16 mouse cellular contexts compared by ENCODE assay signal in the genomic region with DNA sequence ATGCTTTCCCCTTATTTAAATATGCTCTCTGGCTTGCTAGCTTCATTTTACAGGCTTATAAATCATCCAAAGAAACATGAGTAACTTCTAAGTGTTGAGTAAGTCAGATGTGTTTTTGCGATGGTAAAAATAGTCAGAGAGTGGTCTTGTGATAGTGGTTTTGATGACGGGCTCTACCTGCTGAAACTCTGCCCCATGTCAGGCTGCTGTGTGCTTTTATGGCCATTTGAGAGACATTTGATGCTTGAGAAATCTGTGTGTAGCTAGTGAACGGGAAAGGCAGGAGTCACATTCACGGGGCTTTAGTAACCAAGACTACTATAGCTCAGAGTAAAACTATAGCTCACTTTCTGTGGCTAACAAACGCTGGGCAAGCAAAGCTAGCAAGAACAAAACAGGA.
"Had no signal": no experiment of that assay in that cellular context is flagged by ENCODE, and none has a peak within 500 bp of the region (broad histone marks: within the 10 kb centered on the region; RNA-seq: fewer than 3 reads in every experiment).

No protein-coding gene starts in this region.

- H3K4me2 ChIP-seq: intestine, embryonic 15.5 days; limb, embryonic 12.5 days; liver, embryonic 13.5 days; midbrain, embryonic 11.5 days had no signal

- H3K9ac ChIP-seq: intestine, embryonic 15.5 days; limb, embryonic 12.5 days; liver, embryonic 13.5 days had no signal

- H3K27me3 ChIP-seq: intestine, embryonic 15.5 days; limb, embryonic 12.5 days; liver, embryonic 13.5 days had no signal

- DNase-seq: kidney, adult 11 months; kidney, adult 8-10 months; kidney, postnatal 36 days; layer of hippocampus, postnatal 36 days; liver; liver, embryonic 13.5 days; lung, adult 2 months; lung, postnatal 14 days; lung, postnatal 4 days; midbrain, embryonic 14.5 days; thymus, postnatal 25 days had no signal

- ATAC-seq: intestine, embryonic 15.5 days had no signal

- H3K27ac ChIP-seq: intestine, embryonic 15.5 days; left cerebral cortex, adult 2 months; limb, embryonic 12.5 days; liver, embryonic 13.5 days; stomach, postnatal 0 days had no signal

- H3K4me3 ChIP-seq: intestine, embryonic 15.5 days; left cerebral cortex, adult 2 months; limb, embryonic 12.5 days; liver, embryonic 13.5 days had no signal

- H3K4me1 ChIP-seq: intestine, embryonic 15.5 days; liver, embryonic 13.5 days had no signal

- H3K9me3 ChIP-seq: intestine, embryonic 15.5 days; limb, embryonic 12.5 days; liver, embryonic 13.5 days had no signal

- H3K36me3 ChIP-seq: intestine, embryonic 15.5 days; limb, embryonic 12.5 days; liver, embryonic 13.5 days had no signal
